Mouse (Mus musculus) small intestine, adult 2 months (tissue): ENCODE measurements around the gene Acot9.

Experiments used
- CTCF ChIP-seq: fragments of 200-500 bp; IDR thresholded peaks from 2 replicates; pipeline ENCODE4 v1.5.1; 2012; ENCODE audit warnings: low read depth, mild to moderate bottlenecking, control low read depth, inconsistent platforms, low read length, moderate library complexity, mixed read lengths; ENCODE audit not compliant: insufficient replicate concordance, insufficient read length; ENCODE audit errors: extremely low read depth
- POLR2A ChIP-seq: fragments of 200-500 bp; IDR thresholded peaks from 2 replicates; pipeline ENCODE4 v1.6.1; 2012; ENCODE audit warnings: low read depth, mild to moderate bottlenecking, control low read depth, inconsistent platforms, low read length, moderate library complexity

DNA sequence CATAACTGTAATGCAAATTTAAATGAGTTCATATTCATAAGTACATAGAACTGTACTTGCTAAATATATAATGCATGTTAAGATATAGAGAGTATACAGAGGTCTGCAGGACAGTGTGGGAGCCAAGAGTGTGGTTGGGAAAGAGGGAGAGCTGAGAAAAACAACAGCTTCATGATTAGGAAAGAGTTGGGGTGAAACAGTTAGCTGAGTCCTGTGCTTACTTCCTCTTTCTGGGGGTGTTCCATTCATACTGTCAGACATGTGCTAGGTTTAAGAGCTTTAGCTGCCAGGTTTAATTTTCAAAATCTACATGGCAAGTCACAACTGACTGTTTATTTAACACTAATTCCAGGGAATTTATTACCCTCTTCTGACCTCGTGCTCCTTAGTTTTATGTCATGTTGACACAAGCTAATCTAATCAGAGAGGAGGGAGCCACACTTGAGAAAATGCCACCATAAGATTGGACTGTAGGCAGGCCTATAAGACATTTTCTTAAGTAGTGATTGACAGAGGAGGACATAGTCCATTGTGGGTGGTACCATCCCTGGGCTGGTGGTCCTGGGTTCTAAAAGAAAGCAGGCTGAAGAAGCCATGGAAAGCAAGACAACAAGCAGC, 18.3 kb downstream of the Acot9 start:
- TF ChIP-seq POLR2A: no peak
- TF ChIP-seq CTCF: no peak
